ENCODE assay signal across 7 mouse cellular contexts in the genomic region with DNA sequence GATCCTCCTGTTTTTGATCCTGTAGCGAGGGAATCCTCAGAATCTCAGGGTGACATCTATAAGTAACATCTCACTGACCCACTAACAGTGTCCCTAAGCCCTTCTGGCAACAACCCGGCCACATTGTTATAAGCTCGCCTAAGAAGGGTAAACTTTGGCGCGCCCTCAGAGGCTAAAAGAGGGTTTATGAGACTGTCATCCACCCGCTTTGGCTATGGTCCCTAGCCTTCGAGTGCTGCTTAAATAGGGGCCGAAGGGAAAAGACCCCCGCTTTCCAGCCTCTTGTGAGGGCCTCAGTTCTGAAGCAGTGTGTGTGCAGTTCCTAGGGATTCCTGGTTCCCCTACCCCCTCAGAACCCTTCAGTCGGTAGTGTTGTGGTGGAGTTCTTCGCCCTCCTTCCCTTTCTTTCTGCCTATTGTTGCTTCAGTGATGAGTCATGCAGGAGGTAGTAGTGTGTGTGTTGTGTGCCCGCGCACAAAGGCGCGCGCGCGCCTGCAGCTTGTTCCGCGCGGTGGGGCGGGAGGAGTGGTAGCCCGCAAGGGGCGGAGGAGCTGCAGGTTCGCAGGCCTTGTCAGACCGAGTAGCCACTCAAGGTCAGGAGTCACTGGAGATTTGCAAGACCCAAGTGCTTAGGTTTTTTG. TPM values are rescaled to one million over a fixed set of nuclear protein-coding genes. Genes with fewer than 3 reads are reported as not detected.
A peak's percentile ranks its signal among the peaks of the same experiment; 100 is the strongest.
DNase-seq lines count a peak whose midpoint lies in the region; ATAC-seq and TF ChIP-seq lines count a peak whose summit lies in the region.

No protein-coding gene starts in this region.

- TF ChIP-seq CTCF in MEL (IDR thresholded peaks at IDR 0.05 in 2 of 3, conservative IDR thresholded peaks at IDR 0.05 in 1 of 3; ENCODE audit: control insufficient read depth in 1 of 3, insufficient read depth in 1 of 3, low read depth in 2 of 3, low read length in 3 of 3, poor library complexity in 1 of 3, severe bottlenecking in 1 of 3): no peak

- intact Hi-C loops in left cerebral cortex, postnatal 4 days (cut with DNase I): no loop called here

- H3K27me3 ChIP-seq in MEL (ENCODE audit: control insufficient read depth in 1 of 2, insufficient read depth in 2 of 2, low read length in 2 of 2): no peaks in the 10 kb centered on the region
- H3K27me3 ChIP-seq in forebrain, embryonic 12.5 days: no peaks in the 10 kb centered on the region
- no peaks in the 10 kb centered on the region for H3K27me3 ChIP-seq in hindbrain, embryonic 13.5 days

- TF ChIP-seq POLR2A in MEL (IDR thresholded peaks at IDR 0.05; ENCODE audit: control insufficient read depth in 1 of 2, insufficient read depth in 1 of 2, low read depth in 1 of 2, low read length in 2 of 2, poor library complexity in 1 of 2): peak in 1 of 2 experiments; percentile 48; a peak in 2 of 4 replicates

- H3K79me2 ChIP-seq in MEL (ENCODE audit: control insufficient read depth, insufficient read depth, low read length, poor library complexity): peaks cover 44% of the 10 kb centered on the region

- DNase-seq in MEL (ENCODE audit: low read depth, low spot score): peak; percentile 95
- peak; percentile 59 for DNase-seq in left cerebral cortex, postnatal 4 days
- peak; percentile 66 for DNase-seq in mesoderm, embryonic 11.5 days (ENCODE audit: low read depth, low spot score)
- DNase-seq in right cerebral cortex, postnatal 25 days: peak; percentile 76

- H3K27ac ChIP-seq in MEL (ENCODE audit: control insufficient read depth, low read depth, low read length): peak overlapping the region; percentile 94
- peak overlapping the region; percentile 52 for H3K27ac ChIP-seq in brown adipose tissue, adult 24 weeks (replicated peaks; ENCODE audit: low read depth, low read length)
- peak overlapping the region; percentile 90 for H3K27ac ChIP-seq in forebrain, embryonic 12.5 days
- peak overlapping the region; percentile 97 for H3K27ac ChIP-seq in hindbrain, embryonic 13.5 days

- WGBS in forebrain, embryonic 12.5 days: under 1% methylated on average over 26 of the region's 26 CpGs
- WGBS in hindbrain, embryonic 13.5 days: under 1% methylated on average over 26 of the region's 26 CpGs

- ATAC-seq in forebrain, embryonic 12.5 days (ENCODE audit: low FRiP score): no peak
- ATAC-seq in hindbrain, embryonic 13.5 days (ENCODE audit: low FRiP score): no peak

- peaks cover 0 to 29% of the 10 kb centered on the region in 2 experiments; a peak in 2 of 4 replicates for H3K36me3 ChIP-seq in MEL (ENCODE audit: control insufficient read depth in 1 of 2, insufficient read depth in 2 of 2, low read length in 2 of 2)
- no peaks in the 10 kb centered on the region for H3K36me3 ChIP-seq in forebrain, embryonic 12.5 days (replicated peaks)
- peaks cover 9% of the 10 kb centered on the region; the same call in 1 of the 2 replicates for H3K36me3 ChIP-seq in hindbrain, embryonic 13.5 days

- H3K4me2 ChIP-seq in forebrain, embryonic 12.5 days: peak overlapping the region; percentile 85
- peak overlapping the region; percentile 80 for H3K4me2 ChIP-seq in hindbrain, embryonic 13.5 days

- peak overlapping the region; percentile 58 to 72 for H3K4me3 ChIP-seq in MEL (ENCODE audit: control insufficient read depth in 1 of 2, insufficient read depth in 1 of 2, low read depth in 2 of 2, low read length in 2 of 2)
- peak overlapping the region; percentile 48 for H3K4me3 ChIP-seq in brown adipose tissue, adult 24 weeks (ENCODE audit: insufficient read depth, low read depth, low read length)
- H3K4me3 ChIP-seq in forebrain, embryonic 12.5 days (replicated peaks): peak overlapping the region; percentile 83
- H3K4me3 ChIP-seq in hindbrain, embryonic 13.5 days: peak overlapping the region; percentile 96

- H3K9ac ChIP-seq in MEL (ENCODE audit: control insufficient read depth, low read depth, low read length, poor library complexity, severe bottlenecking): peak overlapping the region; percentile 76
- H3K9ac ChIP-seq in forebrain, embryonic 12.5 days: peak overlapping the region; percentile 83
- peak overlapping the region; percentile 98 for H3K9ac ChIP-seq in hindbrain, embryonic 13.5 days

- peak in 1 of 2 experiments; percentile 13; a peak in 2 of 4 replicates for TF ChIP-seq EP300 in MEL (IDR thresholded peaks at IDR 0.05; ENCODE audit: low read depth in 1 of 2, low read length in 2 of 2)

- no peaks in the 10 kb centered on the region for H3K9me3 ChIP-seq in MEL (replicated peaks; ENCODE audit: insufficient read depth, low read length)
- no peaks in the 10 kb centered on the region for H3K9me3 ChIP-seq in forebrain, embryonic 12.5 days
- no peaks in the 10 kb centered on the region for H3K9me3 ChIP-seq in hindbrain, embryonic 13.5 days

- no peak for TF ChIP-seq RAD21 in MEL (IDR thresholded peaks at IDR 0.05; ENCODE audit: low read depth, low read length)

- H3K4me1 ChIP-seq in MEL (ENCODE audit: control insufficient read depth in 1 of 2, insufficient read depth in 2 of 2, low read length in 2 of 2): peaks cover 3 to 31% of the 10 kb centered on the region in 2 experiments; a peak in 3 of 4 replicates
- H3K4me1 ChIP-seq in brown adipose tissue, adult 24 weeks (ENCODE audit: control insufficient read depth, insufficient read depth, insufficient read length, low read length): peaks cover 17% of the 10 kb centered on the region
- peaks cover 64% of the 10 kb centered on the region for H3K4me1 ChIP-seq in forebrain, embryonic 12.5 days
- H3K4me1 ChIP-seq in hindbrain, embryonic 13.5 days (replicated peaks): peaks cover 63% of the 10 kb centered on the region

TF ChIP-seq in MEL, 35 proteins besides CTCF, POLR2A, EP300 and RAD21 (continues in another document):
- no peak for TF ChIP-seq ZC3H11A (IDR thresholded peaks at IDR 0.05; ENCODE audit: low read depth, low read length)
- no peak; the same call in 1 of the 2 replicates for TF ChIP-seq TBP (IDR thresholded peaks at IDR 0.05; ENCODE audit: low read depth, low read length)
- no peak for TF ChIP-seq TAL1 (IDR thresholded peaks at IDR 0.05; ENCODE audit: low read length)
- no peak; the same call in 1 of the 2 replicates for TF ChIP-seq KAT2A (conservative IDR thresholded peaks at IDR 0.05; ENCODE audit: low read depth, low read length)
- TF ChIP-seq E2F4 (IDR thresholded peaks at IDR 0.05; ENCODE audit: borderline replicate concordance, low read depth, low read length): peak; percentile 82; the same call in 1 of the 2 replicates
- no peak for TF ChIP-seq MEF2A (IDR thresholded peaks at IDR 0.05; ENCODE audit: extremely low read depth, insufficient replicate concordance, low read depth, low read length, poor library complexity, severe bottlenecking)
- peak; percentile 92; the same call in 1 of the 2 replicates for TF ChIP-seq JUND (IDR thresholded peaks at IDR 0.05; ENCODE audit: low read depth, low read length)
- TF ChIP-seq GABPA (IDR thresholded peaks at IDR 0.05; ENCODE audit: low read depth, low read length): no peak
- no peak for TF ChIP-seq GATA1 (IDR thresholded peaks at IDR 0.05; ENCODE audit: low read depth, low read length)
- 0 out of 2 replicates have a peak, but pooled peaks have one; percentile 34 for TF ChIP-seq ZMIZ1 (IDR thresholded peaks at IDR 0.05; ENCODE audit: low read depth, low read length)
- no peak for TF ChIP-seq ZNF384 (IDR thresholded peaks at IDR 0.05; ENCODE audit: low read depth, low read length)
- TF ChIP-seq CHD1 (IDR thresholded peaks at IDR 0.05; ENCODE audit: low read depth, low read length): no peak
- TF ChIP-seq POLR2AphosphoS5 (IDR thresholded peaks at IDR 0.05; ENCODE audit: borderline replicate concordance, low read depth, low read length): no peak
- no peak for TF ChIP-seq SMC3 (IDR thresholded peaks at IDR 0.05; ENCODE audit: low read depth, low read length)
- peak; percentile 57; the same call in 1 of the 2 replicates for TF ChIP-seq ETS1 (IDR thresholded peaks at IDR 0.05; ENCODE audit: low read depth, low read length)
- TF ChIP-seq ZKSCAN1 (IDR thresholded peaks at IDR 0.05; ENCODE audit: low read depth, low read length): no peak
- TF ChIP-seq POLR2AphosphoS2 (IDR thresholded peaks at IDR 0.05; ENCODE audit: low read length): no peak
- TF ChIP-seq NRF1 (IDR thresholded peaks at IDR 0.05; ENCODE audit: insufficient read depth, low read depth, low read length, poor library complexity, severe bottlenecking): peak; percentile 64
- 0 out of 2 replicates have a peak, but pooled peaks have one; percentile 33 for TF ChIP-seq MYC (IDR thresholded peaks at IDR 0.05; ENCODE audit: low read depth, low read length)
- TF ChIP-seq MAFK (IDR thresholded peaks at IDR 0.05; ENCODE audit: borderline replicate concordance, low read depth, low read length): no peak
- TF ChIP-seq MAZ (IDR thresholded peaks at IDR 0.05; ENCODE audit: low read depth, low read length): peak; percentile 54; the same call in 1 of the 2 replicates
- no peak for TF ChIP-seq ELF1 (IDR thresholded peaks at IDR 0.05; ENCODE audit: low read depth, low read length)
- TF ChIP-seq HCFC1 (IDR thresholded peaks at IDR 0.05; ENCODE audit: low read depth, low read length): peak; percentile 18; the same call in 1 of the 2 replicates
- TF ChIP-seq USF2 (IDR thresholded peaks at IDR 0.05; ENCODE audit: borderline replicate concordance in 1 of 2, insufficient read depth in 1 of 2, low read depth in 1 of 2, low read length in 2 of 2): no peak
- TF ChIP-seq BHLHE40 (IDR thresholded peaks at IDR 0.05; ENCODE audit: borderline replicate concordance, low read depth, low read length): no peak
- no peak for TF ChIP-seq CHD2 (IDR thresholded peaks at IDR 0.05; ENCODE audit: low read length)
- peak; percentile 11; the same call in 1 of the 2 replicates for TF ChIP-seq NELFE (IDR thresholded peaks at IDR 0.05; ENCODE audit: low read depth, low read length)
- no peak for TF ChIP-seq MYB (IDR thresholded peaks at IDR 0.05; ENCODE audit: low read depth, low read length)
- TF ChIP-seq RCOR1 (IDR thresholded peaks at IDR 0.05; ENCODE audit: low read depth, low read length): no peak
- peak; percentile 63; the same call in 1 of the 2 replicates for TF ChIP-seq SIN3A (IDR thresholded peaks at IDR 0.05; ENCODE audit: low read length)
- no peak for TF ChIP-seq UBTF (IDR thresholded peaks at IDR 0.05; ENCODE audit: borderline replicate concordance, insufficient read depth, low read depth, low read length)

RNA-seq across cellular contexts. Expression of gene Mnt, which starts 1.9 kb away (rescaled TPM):
- 5.8 and 7.7 TPM in 2 replicates for total RNA-seq in MEL (2012; rRNA removed)
- 10 to 100 TPM in 1 of 2 experiments, not detected in 1; 37.3 TPM for polyA plus RNA-seq in MEL (2012; ENCODE audit: insufficient read depth in 1 of 2, insufficient read length in 2 of 2, low read depth in 1 of 2, low replicate concordance in 2 of 2, missing spikeins in 1 of 2)
- polyA plus RNA-seq in brown adipose tissue, adult 24 weeks (2012; ENCODE audit: insufficient read depth, insufficient read length, missing spikeins): 5.6 and 6.2 TPM in 2 replicates
- polyA plus RNA-seq in forebrain, embryonic 12.5 days (2016; fragmentation: Nextera tagmentation; extraction: Ambion mirVana): 7.2 and 8.1 TPM in 2 replicates
- polyA plus RNA-seq in hindbrain, embryonic 13.5 days (2015; fragmentation: Nextera tagmentation; extraction: Ambion mirVana): 9.0 and 9.1 TPM in 2 replicates
- total RNA-seq in left cerebral cortex, postnatal 4 days (2021): 10 to 100 TPM; 36.7 to 36.8 TPM
